Mouse (Mus musculus) C2C12 (cell line): ENCODE measurements around the gene Ier2.

Source experiments
- CEBPB ChIP-seq: IDR thresholded peaks from one replicate; pipeline ENCODE4 v1.6.1; 2011; ENCODE audit warnings: low read depth, mild to moderate bottlenecking, control low read depth, moderate library complexity
- CTCF ChIP-seq: IDR thresholded peaks from one replicate; pipeline ENCODE4 v1.5.1; 2011; ENCODE audit not compliant: control insufficient read depth, insufficient read depth, insufficient read length
- MAX ChIP-seq: IDR thresholded peaks from one replicate; pipeline ENCODE4 v1.6.1; 2011; ENCODE audit warnings: mild to moderate bottlenecking, control low read depth
- MYOD1 ChIP-seq: IDR thresholded peaks from one replicate; pipeline ENCODE4 v1.6.1; 2011; ENCODE audit warnings: low read depth; ENCODE audit not compliant: control insufficient read depth, insufficient read length
- MYOG ChIP-seq: IDR thresholded peaks from one replicate; pipeline ENCODE4 v1.6.1; 2011; ENCODE audit not compliant: control insufficient read depth, insufficient read length; ENCODE audit errors: extremely low read depth
- USF1 ChIP-seq: IDR thresholded peaks from one replicate; pipeline ENCODE4 v1.6.1; 2011; ENCODE audit warnings: low read depth, mild to moderate bottlenecking, control low read depth, moderate library complexity

DNA sequence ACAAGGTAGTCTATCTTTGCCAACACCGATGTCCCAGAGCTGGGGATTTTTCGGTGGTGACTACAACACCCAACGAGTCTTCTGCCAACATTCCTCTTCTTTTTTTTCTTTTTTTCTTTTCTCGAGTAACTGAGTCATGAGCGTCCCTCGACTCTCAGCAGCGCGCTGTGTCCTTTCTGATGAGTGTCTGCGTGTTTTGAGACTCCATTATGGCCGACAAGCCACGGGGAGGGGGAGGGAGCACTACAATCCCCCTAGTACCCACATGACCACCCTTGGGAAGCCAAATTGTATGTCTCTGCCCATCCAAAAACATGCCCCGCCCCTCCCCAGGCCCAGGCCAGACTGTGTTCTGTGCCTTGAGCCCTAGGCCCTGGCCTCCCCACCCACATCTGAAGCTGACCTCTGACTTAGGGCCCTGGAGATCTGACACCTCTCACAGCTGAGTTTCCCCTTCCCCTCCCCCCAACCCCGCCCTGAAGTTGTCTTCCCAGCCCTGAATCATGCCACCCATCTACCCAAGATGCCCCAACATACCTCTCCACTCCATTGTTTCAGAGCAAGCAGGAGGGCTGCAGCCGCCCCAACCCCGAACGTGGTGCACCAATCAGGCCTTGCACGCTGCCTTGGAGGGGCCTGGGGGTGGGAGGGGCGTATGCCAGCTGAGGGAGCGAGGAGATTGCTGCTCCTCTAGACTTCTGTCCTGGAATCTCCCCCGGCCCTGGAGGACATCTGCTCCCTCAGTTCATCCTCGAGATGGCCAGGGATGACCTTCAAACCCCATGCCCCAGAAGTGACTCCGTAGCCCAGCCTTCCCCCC is 46.8 kb downstream of the Ier2 start:
- TF ChIP-seq MYOD1 = no peak
- no peak for TF ChIP-seq USF1
- TF ChIP-seq CTCF = no peak
- TF ChIP-seq MYOG = no peak
- no peak for TF ChIP-seq MAX
- TF ChIP-seq CEBPB = no peak
